Mouse (Mus musculus) thymus, adult 2 months (tissue): Measurements from ENCODE around the gene Trp53tg5. TPM values are rescaled to one million over a fixed set of nuclear protein-coding genes. Genes with fewer than 3 reads are reported as not detected.

Experiments
- DNase-seq: peaks from one replicate; pipeline ENCODE4 v3.0.0; 2021
- H3K27ac ChIP-seq: fragments of 200-500 bp; 2 replicates; pipeline ENCODE4 v1.5.1; 2012; ENCODE audit warnings: low read length, control low read depth; ENCODE audit not compliant: control insufficient read depth, insufficient read depth
- H3K27me3 ChIP-seq: fragments of 200-500 bp; 2 replicates; pipeline ENCODE4 v1.6.1; 2012; ENCODE audit warnings: mild to moderate bottlenecking, low read length, moderate library complexity, mixed read lengths; ENCODE audit not compliant: control insufficient read depth, insufficient read depth
- H3K36me3 ChIP-seq: fragments of 200-500 bp; 2 replicates; pipeline ENCODE4 v1.6.1; 2012; ENCODE audit warnings: mild to moderate bottlenecking, low read length, moderate library complexity; ENCODE audit not compliant: control insufficient read depth, insufficient read depth
- H3K4me1 ChIP-seq: fragments of 200-500 bp; replicated peaks from 2 replicates; pipeline ENCODE4 v1.6.1; 2012; ENCODE audit warnings: low read length; ENCODE audit not compliant: control insufficient read depth, insufficient read depth
- H3K4me3 ChIP-seq: fragments of 200-500 bp; 2 replicates; pipeline ENCODE4 v1.5.1; 2012; ENCODE audit warnings: mild to moderate bottlenecking, low read length, control low read depth, moderate library complexity; ENCODE audit not compliant: control insufficient read depth, insufficient read depth
- CTCF ChIP-seq: fragments of 200-500 bp; IDR thresholded peaks from 2 replicates; pipeline ENCODE4 v1.5.1; 2012; ENCODE audit warnings: mild to moderate bottlenecking, control low read depth, low read length, moderate library complexity, borderline replicate concordance; ENCODE audit not compliant: control insufficient read depth, poor library complexity, insufficient read depth; ENCODE audit errors: extremely low read depth
- POLR2A ChIP-seq: fragments of 200-500 bp; IDR thresholded peaks from 2 replicates; pipeline ENCODE4 v1.6.1; 2012; ENCODE audit warnings: mild to moderate bottlenecking, low read length, control low read depth, moderate library complexity; ENCODE audit not compliant: control insufficient read depth, poor library complexity, insufficient read depth; ENCODE audit errors: extremely low read depth
- WGBS: fragments of 180-500 bp; shearing (Covaris S2); methylation state at CpG from one replicate; pipeline ENCODE4 v1.1.7; 2018; 5-methylcytosine and 5-hydroxymethylcytosine counted together
- polyA plus RNA-seq: library from polyadenylated mRNA; depleted of rRNA; stranded (reverse); fragments of >200 nt; gene quantifications from 2 replicates; pipeline ENCODE4 v1.2.3, GENCODE M21; 2012

Trp53tg5 gene
- polyA plus RNA-seq, 1 experiment: not detected

GRCm38 (mm10) chr2:164431676-164432465 lies 41.7 kb downstream of the Trp53tg5 start:
- no peaks in the 10 kb centered on the region for H3K27me3 ChIP-seq
- no peaks in the 10 kb centered on the region for H3K36me3 ChIP-seq
- peaks cover 7% of the 10 kb centered on the region; the same call in 1 of the 2 replicates for H3K4me1 ChIP-seq
- no peak overlapping the region for H3K4me3 ChIP-seq
- DNase-seq: no peak
- no peak overlapping the region for H3K27ac ChIP-seq
- TF ChIP-seq POLR2A: no peak
- TF ChIP-seq CTCF: no peak
- WGBS: 91% methylated on average over 9 of the region's 9 CpGs

- TF ChIP-seq POLR2A (no peak), CTCF (no peak)
- Histone ChIP-seq H3K36me3 (no peaks in the 10 kb centered on the region), H3K27me3 (no peaks in the 10 kb centered on the region), H3K4me3 (no peak overlapping the region), H3K27ac (no peak overlapping the region), H3K4me1 (peaks cover 4% of the 10 kb centered on the region; the same call in 1 of the 2 replicates)
- no peak for DNase-seq
- WGBS: 54% methylated on average over 7 of the region's 7 CpGs
Measured at GRCm38 (mm10) chr2:164430697-164431096, 42.8 kb downstream of the Trp53tg5 start.

GRCm38 (mm10) chr2:164429881-164430615 lies 43.5 kb downstream of the Trp53tg5 start:
- TF ChIP-seq CTCF: no peak
- no peak for TF ChIP-seq POLR2A
- no peaks in the 10 kb centered on the region for H3K36me3 ChIP-seq
- H3K4me1 ChIP-seq: 0 out of 2 replicates have a peak, but pooled peaks cover 2% of the 10 kb centered on the region
- WGBS: 87% methylated on average over 15 of the region's 15 CpGs
- DNase-seq: no peak
- no peak overlapping the region for H3K27ac ChIP-seq
- H3K27me3 ChIP-seq: no peaks in the 10 kb centered on the region
- H3K4me3 ChIP-seq: no peak overlapping the region

- H3K36me3 ChIP-seq: no peaks in the 10 kb centered on the region
- WGBS: 91% methylated on average over 5 of the region's 5 CpGs
Measured at GRCm38 (mm10) chr2:164428451-164428850, 45.1 kb downstream of the Trp53tg5 start.

GRCm38 (mm10) chr2:164426952-164427351 lies 46.6 kb downstream of the Trp53tg5 start:
- Histone ChIP-seq H3K27me3 (no peaks in the 10 kb centered on the region), H3K27ac (no peak overlapping the region), H3K4me3 (no peak overlapping the region), H3K4me1 (peaks cover 25% of the 10 kb centered on the region), H3K36me3 (no peaks in the 10 kb centered on the region)
- no peak for DNase-seq
- WGBS: 90% methylated on average over 5 of the region's 5 CpGs
- TF ChIP-seq POLR2A (no peak), CTCF (no peak)

More at GRCm38 (mm10) chr2:164428451-164428850, 45.1 kb downstream of the Trp53tg5 start:
- no peak overlapping the region for H3K4me3 ChIP-seq
- DNase-seq: no peak
- TF ChIP-seq POLR2A (no peak), CTCF (no peak)
- H3K27ac ChIP-seq: no peak overlapping the region
- H3K27me3 ChIP-seq: no peaks in the 10 kb centered on the region
- H3K4me1 ChIP-seq: peaks cover 12% of the 10 kb centered on the region

- Histone ChIP-seq H3K4me3 (no peak overlapping the region), H3K36me3 (no peaks in the 10 kb centered on the region), H3K4me1 (peaks cover 31% of the 10 kb centered on the region), H3K27ac (no peak overlapping the region), H3K27me3 (no peaks in the 10 kb centered on the region)
- TF ChIP-seq POLR2A (no peak), CTCF (no peak)
- no peak for DNase-seq
- 72% methylated on average over 12 of the region's 12 CpGs for WGBS
Measured at GRCm38 (mm10) chr2:164426121-164426520, 47.4 kb downstream of the Trp53tg5 start.
